Mouse (Mus musculus) liver, embryonic 11.5 days (tissue): ENCODE data around the gene Slc30a4. TPM values are rescaled to one million over a fixed set of nuclear protein-coding genes. Genes with fewer than 3 reads are reported as not detected.

Source experiments
- ATAC-seq: fragments of 200-750 bp; cut with Nextera tagmentation; replicated peaks from 2 replicates; pipeline ENCODE4 v1.8.0; 2017; ENCODE audit warnings: moderate number of reproducible peaks, mild to moderate bottlenecking, moderate TSS enrichment, moderate library complexity; ENCODE audit not compliant: low FRiP score
- DNase-seq: peaks from one replicate; pipeline ENCODE4 v3.0.0-alpha.2; 2017; ENCODE audit warnings: low spot score
- H3K27ac ChIP-seq: fragments of 300-500 bp; sonication (generic); 2 replicates; pipeline ENCODE4 v1.5.1; 2014; ENCODE audit warnings: mild to moderate bottlenecking, low read depth, low read length, control low read depth
- H3K27me3 ChIP-seq: fragments of 300-500 bp; sonication (generic); replicated peaks from 2 replicates; pipeline ENCODE4 v1.6.1; 2014; ENCODE audit warnings: low read length, mixed read lengths; ENCODE audit not compliant: control insufficient read depth, insufficient read depth
- H3K36me3 ChIP-seq: fragments of 300-500 bp; sonication (generic); 2 replicates; pipeline ENCODE4 v1.6.1; 2014; ENCODE audit warnings: mild to moderate bottlenecking, low read length, moderate library complexity, mixed read lengths; ENCODE audit not compliant: control insufficient read depth, insufficient read depth
- H3K4me1 ChIP-seq: fragments of 300-500 bp; sonication (generic); replicated peaks from 2 replicates; pipeline ENCODE4 v1.6.1; 2014; ENCODE audit warnings: low read length, mixed read lengths; ENCODE audit not compliant: control insufficient read depth, insufficient read depth
- H3K4me2 ChIP-seq: fragments of 300-500 bp; sonication (generic); 2 replicates; pipeline ENCODE4 v1.6.1; 2014; ENCODE audit warnings: mild to moderate bottlenecking, control low read depth, moderate library complexity
- H3K4me3 ChIP-seq: fragments of 300-500 bp; sonication (generic); 2 replicates; pipeline ENCODE4 v1.5.1; 2014; ENCODE audit warnings: low read depth, low read length, control low read depth
- H3K9ac ChIP-seq: fragments of 300-500 bp; sonication (generic); 2 replicates; pipeline ENCODE4 v1.6.1; 2014; ENCODE audit warnings: low read depth, low read length, control low read depth
- H3K9me3 ChIP-seq: fragments of 300-500 bp; sonication (generic); 2 replicates; pipeline ENCODE4 v1.6.1; 2016; ENCODE audit warnings: low read length, inconsistent platforms, mixed read lengths; ENCODE audit not compliant: control insufficient read depth
- WGBS: fragments of 180-500 bp; shearing (Covaris S2); extraction: QIAGEN DNeasy Blood & Tissue Kit; methylation state at CpG from one replicate; pipeline ENCODE4 v1.1.7; 2014; 5-methylcytosine and 5-hydroxymethylcytosine counted together
- polyA plus RNA-seq: library from polyadenylated mRNA; unstranded; fragments of >200 nt; fragmentation: Nextera tagmentation; extraction: Ambion mirVana; gene quantifications from 2 replicates; pipeline ENCODE4 v1.2.1, GENCODE M21; 2014

Gene Slc30a4
- polyA plus RNA-seq, result 3.3 and 3.7 TPM in 2 replicates

DNA sequence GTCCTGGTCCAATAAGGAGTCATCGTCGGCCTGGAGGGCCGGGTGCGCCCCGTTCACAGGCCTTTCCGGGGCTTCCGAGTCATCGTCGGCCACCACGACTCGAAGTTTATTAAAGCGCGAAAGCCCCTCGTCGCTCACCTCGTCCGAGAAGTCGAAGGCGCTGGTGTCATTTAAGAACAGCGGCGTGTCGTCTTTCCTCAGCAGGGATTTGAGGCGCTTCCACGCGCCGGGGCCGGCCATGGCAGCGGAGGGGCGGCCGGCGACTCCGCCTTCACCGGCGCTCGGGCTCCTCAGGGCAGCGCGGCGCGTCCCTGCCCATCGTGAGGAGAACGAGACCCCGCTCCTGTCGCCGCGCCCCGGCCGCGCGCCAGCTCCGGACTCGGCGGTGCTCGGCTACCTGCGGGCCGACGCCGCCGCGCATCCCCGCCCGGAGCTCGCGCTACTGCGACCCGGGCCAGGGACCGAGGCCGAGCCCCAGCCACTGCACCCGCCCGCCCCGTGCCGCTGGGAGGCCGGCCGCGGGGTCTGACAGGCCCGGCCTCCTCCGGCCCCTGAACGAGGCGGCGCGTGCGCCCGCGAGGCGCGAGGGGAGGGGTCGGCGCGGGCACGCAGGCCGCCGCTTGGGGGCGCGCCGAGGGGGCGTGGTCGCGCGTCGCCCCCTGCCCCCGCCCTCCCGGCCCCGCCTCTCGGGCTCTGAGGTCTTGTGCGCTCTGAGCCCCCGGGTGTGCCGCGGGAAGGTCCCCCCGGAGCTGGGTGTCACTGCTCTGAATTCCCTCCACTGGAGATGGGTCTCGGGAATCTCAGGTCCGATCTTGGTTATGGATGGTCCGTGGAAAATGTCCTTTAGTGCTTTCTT, at the start of gene Slc30a4:
Gene Slc30a4 (minus strand): TSS at position 483 of the 856 bp plus-strand sequence.
- under 1% methylated on average over 88 of the region's 111 CpGs for WGBS
- Histone ChIP-seq H3K4me2 (peak within 1 kb of the TSS; percentile 76), H3K9ac (peak within 1 kb of the TSS; percentile 59), H3K27ac (no peak within 1 kb of the TSS), H3K4me3 (peak within 1 kb of the TSS; percentile 62), H3K9me3 (no peaks in the 10 kb centered on the region), H3K36me3 (no peaks in the 10 kb centered on the region), H3K27me3 (peaks cover 13% of the 10 kb centered on the region), H3K4me1 (no peaks in the 10 kb centered on the region; the same call in 1 of the 2 replicates)
- ATAC-seq (peak; percentile 95), DNase-seq (peak; percentile 69)

- Histone ChIP-seq H3K4me2 (no peak overlapping the region), H3K27me3 (no peaks in the 10 kb centered on the region), H3K4me3 (no peak overlapping the region), H3K27ac (no peak overlapping the region), H3K9ac (no peak overlapping the region), H3K4me1 (no peaks in the 10 kb centered on the region), H3K36me3 (peaks cover 3% of the 10 kb centered on the region; the same call in 1 of the 2 replicates), H3K9me3 (no peaks in the 10 kb centered on the region)
- ATAC-seq (no peak), DNase-seq (no peak)
- WGBS, result 85% methylated on average over 9 of the region's 9 CpGs
Measured at GRCm38 (mm10) chr2:122746461-122746860, 44.0 kb upstream of the Slc30a4 start.

- no peak for DNase-seq
- peak overlapping the region; percentile 94 for H3K9ac ChIP-seq
- H3K36me3 ChIP-seq, result no peaks in the 10 kb centered on the region
- H3K27me3 ChIP-seq, result peaks cover 12% of the 10 kb centered on the region; the same call in 1 of the 2 replicates
- H3K9me3 ChIP-seq, result no peaks in the 10 kb centered on the region
- peaks cover 5% of the 10 kb centered on the region; the same call in 1 of the 2 replicates for H3K4me1 ChIP-seq
- H3K4me2 ChIP-seq, result peak overlapping the region; percentile 69
- H3K27ac ChIP-seq, result no peak overlapping the region
- WGBS, result 32% methylated on average over 7 of the region's 7 CpGs
- ATAC-seq, result no peak
- peak overlapping the region; percentile 86 for H3K4me3 ChIP-seq
Measured at GRCm38 (mm10) chr2:122739023-122739422, 36.6 kb upstream of the Slc30a4 start.

DNA sequence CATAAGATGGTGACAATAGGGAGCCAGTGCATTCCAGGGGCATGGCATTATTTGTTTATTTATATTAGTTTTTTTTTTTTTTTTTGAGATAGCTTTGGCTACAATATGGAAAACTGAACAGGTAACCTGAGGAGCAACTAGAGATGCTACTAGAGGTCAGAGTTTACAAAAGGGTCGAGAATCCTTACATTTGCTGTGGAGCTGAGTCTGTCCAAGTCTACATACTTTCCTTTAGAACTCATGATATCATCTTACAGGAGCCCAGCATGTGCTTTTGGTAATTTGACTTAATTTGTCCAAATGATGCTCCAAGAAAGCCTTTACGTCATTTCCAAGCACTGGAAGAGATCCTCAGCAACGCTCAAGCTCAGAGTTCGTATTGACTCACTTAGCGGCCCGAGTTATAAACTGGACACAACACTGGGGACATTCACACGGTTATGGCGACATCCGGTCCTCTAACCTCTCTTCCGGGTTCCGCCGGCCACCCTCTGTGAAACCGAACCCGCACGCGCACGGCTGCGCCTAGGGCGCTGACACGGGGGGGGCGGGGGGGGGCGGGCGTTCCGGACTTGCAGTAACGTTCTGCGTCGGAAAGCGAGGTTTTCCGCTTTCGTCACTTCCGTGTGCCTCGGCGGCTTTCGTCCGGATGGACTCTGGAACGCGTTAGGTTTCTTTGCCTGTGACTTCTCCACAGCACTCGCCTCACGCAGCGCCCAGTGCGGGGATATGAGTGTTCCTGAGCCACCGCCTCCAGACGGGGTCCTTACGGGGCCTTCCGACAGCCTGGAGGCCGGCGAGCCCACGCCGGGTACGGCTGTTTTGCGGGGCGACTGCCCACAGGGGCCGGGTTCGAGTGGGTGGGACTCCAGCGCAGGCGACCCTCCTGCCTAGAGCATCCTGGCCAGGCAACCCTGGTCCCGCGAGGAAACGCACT, 35.7 kb upstream of the Slc30a4 start, which contains the start of gene Bloc1s6:
Gene Bloc1s6 (plus strand): TSS at position 610 of the 937 bp plus-strand sequence.
- H3K9ac ChIP-seq, result peak within 1 kb of the TSS; percentile 94
- H3K4me1 ChIP-seq, result peaks cover 5% of the 10 kb centered on the region; the same call in 1 of the 2 replicates
- peaks cover 13% of the 10 kb centered on the region; the same call in 1 of the 2 replicates for H3K27me3 ChIP-seq
- no peaks in the 10 kb centered on the region for H3K36me3 ChIP-seq
- H3K9me3 ChIP-seq, result no peaks in the 10 kb centered on the region
- under 1% methylated on average over 52 of the region's 59 CpGs for WGBS
- peak within 1 kb of the TSS; percentile 70; the same call in 1 of the 2 replicates for H3K27ac ChIP-seq
- peak within 1 kb of the TSS; percentile 69 for H3K4me2 ChIP-seq
- peak; percentile 94 for ATAC-seq
- peak within 1 kb of the TSS; percentile 86 for H3K4me3 ChIP-seq
- peak; percentile 88 for DNase-seq

DNA sequence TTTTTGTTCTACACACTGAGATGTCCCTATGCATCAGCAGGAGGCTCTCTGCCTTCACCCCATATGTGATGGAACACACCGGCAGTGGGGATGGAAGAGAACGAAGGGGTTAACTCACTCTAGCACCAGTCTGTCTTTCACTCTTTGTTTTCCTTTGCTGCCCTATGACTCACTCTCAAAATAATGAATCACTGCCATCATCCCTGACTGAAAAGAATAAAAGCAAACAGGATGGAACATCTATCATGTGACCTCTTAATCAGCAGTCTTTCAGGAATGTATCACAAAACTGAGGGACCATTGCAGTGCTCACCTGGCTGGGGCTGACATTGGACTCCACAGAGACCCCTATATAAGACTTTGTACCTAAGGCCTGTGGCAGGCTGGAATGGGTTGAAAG, 29.0 kb upstream of the Slc30a4 start:
- no peak overlapping the region for H3K4me2 ChIP-seq

GRCm38 (mm10) chr2:122725604-122726003, 23.1 kb upstream of the Slc30a4 start:
- 44% methylated on average over 10 of the region's 10 CpGs for WGBS
- Histone ChIP-seq H3K9ac (no peak overlapping the region), H3K27ac (no peak overlapping the region), H3K36me3 (no peaks in the 10 kb centered on the region), H3K27me3 (no peaks in the 10 kb centered on the region), H3K4me1 (no peaks in the 10 kb centered on the region), H3K9me3 (no peaks in the 10 kb centered on the region), H3K4me2 (no peak overlapping the region), H3K4me3 (no peak overlapping the region)
- ATAC-seq (no peak), DNase-seq (no peak)

More for the DNA sequence above, 29.0 kb upstream of the Slc30a4 start:
- H3K4me1 ChIP-seq, result no peaks in the 10 kb centered on the region
- no peak overlapping the region for H3K27ac ChIP-seq
- WGBS, result 71% methylated on average over 2 of the region's 2 CpGs
- H3K36me3 ChIP-seq, result no peaks in the 10 kb centered on the region
- no peaks in the 10 kb centered on the region for H3K9me3 ChIP-seq
- H3K27me3 ChIP-seq, result peaks cover 13% of the 10 kb centered on the region; the same call in 1 of the 2 replicates
- H3K4me3 ChIP-seq, result no peak overlapping the region
- no peak for ATAC-seq
- no peak for DNase-seq
- no peak overlapping the region for H3K9ac ChIP-seq

DNA sequence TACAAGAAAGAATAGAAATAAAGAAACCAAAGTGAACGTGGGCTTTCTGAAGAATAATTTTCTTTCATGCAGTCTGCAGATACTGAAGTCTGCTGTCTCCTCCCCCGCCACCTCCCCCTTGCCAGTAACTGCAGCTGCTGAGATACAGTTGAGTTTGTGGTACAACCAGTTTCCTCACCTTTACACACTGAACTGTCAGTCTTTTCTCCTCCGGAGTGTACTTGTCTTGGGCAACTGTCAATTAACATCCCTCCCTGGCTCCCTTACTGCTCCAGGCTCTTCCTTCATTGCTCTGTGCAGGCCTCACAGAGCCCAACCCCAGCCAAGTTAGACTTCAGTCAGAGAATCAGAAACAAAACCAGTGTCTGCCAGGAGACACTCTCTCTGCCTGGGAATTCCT, 18.1 kb upstream of the Slc30a4 start:
- Histone ChIP-seq H3K27me3 (no peaks in the 10 kb centered on the region), H3K4me2 (no peak overlapping the region), H3K4me3 (no peak overlapping the region), H3K36me3 (no peaks in the 10 kb centered on the region), H3K9ac (no peak overlapping the region), H3K4me1 (no peaks in the 10 kb centered on the region), H3K9me3 (no peaks in the 10 kb centered on the region), H3K27ac (no peak overlapping the region)
- WGBS, result 66% methylated on average over 3 of the region's 3 CpGs
- DNase-seq (no peak), ATAC-seq (no peak)

GRCm38 (mm10) chr2:122719232-122719631, 16.8 kb upstream of the Slc30a4 start:
- no peak overlapping the region for H3K4me3 ChIP-seq
- H3K9me3 ChIP-seq, result no peaks in the 10 kb centered on the region
- no peak overlapping the region for H3K27ac ChIP-seq
- H3K36me3 ChIP-seq, result no peaks in the 10 kb centered on the region
- ATAC-seq, result no peak
- DNase-seq, result no peak
- no peaks in the 10 kb centered on the region for H3K4me1 ChIP-seq
- WGBS, result 44% methylated on average over 1 of the region's 1 CpGs
- H3K9ac ChIP-seq, result no peak overlapping the region
- no peak overlapping the region for H3K4me2 ChIP-seq
- no peaks in the 10 kb centered on the region for H3K27me3 ChIP-seq
